Mouse (Mus musculus) C2C12 (cell line): Measurements from ENCODE around the gene Dgcr8. TPM values are rescaled to one million over a fixed set of nuclear protein-coding genes. Genes with fewer than 3 reads are reported as not detected.
A peak's percentile ranks its signal among the peaks of the same experiment; 100 is the strongest.

Experiments used
- H3K27me3 ChIP-seq: one replicate; pipeline ENCODE4 v1.6.1; 2011; ENCODE audit not compliant: control insufficient read depth, insufficient read depth, insufficient read length
- H3K36me3 ChIP-seq: one replicate; pipeline ENCODE4 v1.6.1; 2011; ENCODE audit not compliant: control insufficient read depth, insufficient read depth
- H3K4me3 ChIP-seq: one replicate; pipeline ENCODE4 v1.5.1; 2011; ENCODE audit warnings: mild to moderate bottlenecking, control low read depth; ENCODE audit not compliant: poor library complexity, insufficient read depth, severe bottlenecking
- H3K79me2 ChIP-seq: one replicate; pipeline ENCODE4 v1.6.1; 2011; ENCODE audit not compliant: control insufficient read depth, insufficient read depth
- H3K79me3 ChIP-seq: one replicate; pipeline ENCODE4 v1.6.1; 2011; ENCODE audit warnings: low read depth, control low read depth
- H3ac ChIP-seq: one replicate; pipeline ENCODE3; 2011; ENCODE audit warnings: low read depth; ENCODE audit not compliant: control insufficient read depth, insufficient read length
- CEBPB ChIP-seq: IDR thresholded peaks from one replicate; pipeline ENCODE4 v1.6.1; 2011; ENCODE audit warnings: low read depth, mild to moderate bottlenecking, control low read depth, moderate library complexity
- CTCF ChIP-seq: IDR thresholded peaks from one replicate; pipeline ENCODE4 v1.5.1; 2011; ENCODE audit not compliant: control insufficient read depth, insufficient read depth, insufficient read length
- FOSL1 ChIP-seq: IDR thresholded peaks from one replicate; pipeline ENCODE4 v1.8.0; 2011; ENCODE audit warnings: mild to moderate bottlenecking, low read length; ENCODE audit not compliant: poor library complexity, insufficient read depth, severe bottlenecking
- MAX ChIP-seq: IDR thresholded peaks from one replicate; pipeline ENCODE4 v1.6.1; 2011; ENCODE audit warnings: mild to moderate bottlenecking, control low read depth
- MYOD1 ChIP-seq: IDR thresholded peaks from one replicate; pipeline ENCODE4 v1.6.1; 2011; ENCODE audit warnings: low read depth; ENCODE audit not compliant: control insufficient read depth, insufficient read length
- MYOG ChIP-seq: IDR thresholded peaks from one replicate; pipeline ENCODE4 v1.6.1; 2011; ENCODE audit not compliant: control insufficient read depth, insufficient read length; ENCODE audit errors: extremely low read depth
- USF1 ChIP-seq: IDR thresholded peaks from one replicate; pipeline ENCODE4 v1.6.1; 2011; ENCODE audit warnings: low read depth, mild to moderate bottlenecking, control low read depth, moderate library complexity
- polyA plus RNA-seq: library from polyadenylated mRNA; unstranded; fragments of >200 nt; fragmentation: generic; extraction: Trizol; gene quantifications from one replicate; pipeline ENCODE4 v1.2.1, GENCODE M21; 2012; ENCODE audit warnings: missing spikeins

The Dgcr8 gene
- polyA plus RNA-seq, 1 experiment: 22.0 TPM

- no peaks in the 10 kb centered on the region for H3K27me3 ChIP-seq
- H3K36me3 ChIP-seq: peaks cover 8% of the 10 kb centered on the region
- H3K79me2 ChIP-seq: no peaks in the 10 kb centered on the region
- H3K4me3 ChIP-seq: no peak overlapping the region
- H3ac ChIP-seq: no peak overlapping the region
- H3K79me3 ChIP-seq: no peaks in the 10 kb centered on the region
- no peak for TF ChIP-seq CEBPB
- TF ChIP-seq FOSL1: no peak
- TF ChIP-seq MYOG: no peak
- TF ChIP-seq MYOD1: no peak
- no peak for TF ChIP-seq CTCF
- no peak for TF ChIP-seq MAX
- TF ChIP-seq USF1: no peak
Measured at GRCm38 (mm10) chr16:18222188-18222587, 66.9 kb downstream of the Dgcr8 start.

- Histone ChIP-seq H3K79me3 (no peaks in the 10 kb centered on the region), H3K79me2 (no peaks in the 10 kb centered on the region), H3K36me3 (peaks cover 8% of the 10 kb centered on the region), H3K27me3 (no peaks in the 10 kb centered on the region), H3ac (no peak overlapping the region), H3K4me3 (no peak overlapping the region)
- TF ChIP-seq CTCF (peak; percentile 36), FOSL1 (no peak)
Measured at GRCm38 (mm10) chr16:18221543-18221898, 67.5 kb downstream of the Dgcr8 start.

GRCm38 (mm10) chr16:18220856-18221542 lies 68.0 kb downstream of the Dgcr8 start:
- Histone ChIP-seq H3K27me3 (no peaks in the 10 kb centered on the region), H3K4me3 (no peak overlapping the region), H3K36me3 (peaks cover 4% of the 10 kb centered on the region), H3K79me3 (no peaks in the 10 kb centered on the region), H3ac (no peak overlapping the region), H3K79me2 (no peaks in the 10 kb centered on the region)
- TF ChIP-seq CEBPB (no peak), CTCF (no peak), FOSL1 (no peak), USF1 (no peak), MYOG (no peak), MYOD1 (no peak), MAX (no peak)

- TF ChIP-seq CTCF: no peak
- H3K79me2 ChIP-seq: no peaks in the 10 kb centered on the region
- no peaks in the 10 kb centered on the region for H3K27me3 ChIP-seq
- no peak overlapping the region for H3K4me3 ChIP-seq
- no peaks in the 10 kb centered on the region for H3K36me3 ChIP-seq
- H3ac ChIP-seq: no peak overlapping the region
- no peaks in the 10 kb centered on the region for H3K79me3 ChIP-seq
Measured at GRCm38 (mm10) chr16:18220001-18220400, 69.0 kb downstream of the Dgcr8 start.

GRCm38 (mm10) chr16:18218580-18218996 lies 70.5 kb downstream of the Dgcr8 start:
- Histone ChIP-seq H3ac (no peak overlapping the region), H3K79me2 (no peaks in the 10 kb centered on the region), H3K36me3 (no peaks in the 10 kb centered on the region), H3K27me3 (no peaks in the 10 kb centered on the region), H3K79me3 (no peaks in the 10 kb centered on the region), H3K4me3 (no peak overlapping the region)
- TF ChIP-seq MAX: no peak
- TF ChIP-seq FOSL1: no peak
- TF ChIP-seq MYOG: no peak
- TF ChIP-seq USF1: no peak
- TF ChIP-seq MYOD1: no peak
- no peak for TF ChIP-seq CTCF
- no peak for TF ChIP-seq CEBPB

- Histone ChIP-seq H3ac (no peak within 1 kb of the TSS), H3K36me3 (no peaks in the 10 kb centered on the region), H3K79me3 (no peaks in the 10 kb centered on the region), H3K79me2 (no peaks in the 10 kb centered on the region), H3K27me3 (no peaks in the 10 kb centered on the region), H3K4me3 (no peak within 1 kb of the TSS)
- TF ChIP-seq MYOG: no peak
- TF ChIP-seq USF1: no peak
- TF ChIP-seq FOSL1: no peak
- TF ChIP-seq CTCF: no peak
- no peak for TF ChIP-seq MAX
- no peak for TF ChIP-seq MYOD1
- TF ChIP-seq CEBPB: no peak
Measured at GRCm38 (mm10) chr16:18217579-18217978, 71.5 kb downstream of the Dgcr8 start, which contains the start of gene Ccdc188. Gene Ccdc188, plus strand, starts transcription at chr16:18217879.
